Mouse (Mus musculus) lung, postnatal 0 days (tissue): ENCODE measurements at regions not wholly inside any gene's neighbourhood (a gene's known extent, or its start where the extent isn't known, plus 50 kb on each side); places are given as distances from the start of the nearest gene placed in this dataset.

ENCODE experiments used
- ATAC-seq: fragments of 200-750 bp; cut with Nextera tagmentation; 2 replicates; pipeline ENCODE4 v1.8.0; 2017; ENCODE audit warnings: moderate library complexity
- DNase-seq: peaks from one replicate; pipeline ENCODE4 v3.0.0-alpha.2; 2016; ENCODE audit warnings: low spot score
- H3K27ac ChIP-seq: fragments of 300-500 bp; sonication (generic); 2 replicates; pipeline ENCODE4 v1.5.1; 2014; ENCODE audit warnings: antibody characterized with exemption, mild to moderate bottlenecking, low read length, mixed read lengths
- H3K27me3 ChIP-seq: fragments of 300-500 bp; sonication (generic); replicated peaks from 2 replicates; pipeline ENCODE4 v1.6.1; 2014; ENCODE audit warnings: low read length, mixed read lengths; ENCODE audit not compliant: insufficient read depth
- H3K36me3 ChIP-seq: fragments of 300-500 bp; sonication (generic); 2 replicates; pipeline ENCODE4 v1.6.1; 2014; ENCODE audit warnings: low read length, mixed read lengths; ENCODE audit not compliant: insufficient read depth
- H3K4me1 ChIP-seq: fragments of 300-500 bp; sonication (generic); 2 replicates; pipeline ENCODE4 v1.6.1; 2014; ENCODE audit warnings: antibody characterized with exemption, low read depth, low read length, mixed read lengths; ENCODE audit not compliant: insufficient read depth
- H3K4me2 ChIP-seq: fragments of 300-500 bp; sonication (generic); replicated peaks from 2 replicates; pipeline ENCODE4 v1.6.1; 2014; ENCODE audit warnings: low read depth, mild to moderate bottlenecking, low read length, moderate library complexity, mixed read lengths
- H3K4me3 ChIP-seq: fragments of 300-500 bp; sonication (generic); 2 replicates; pipeline ENCODE4 v1.5.1; 2014; ENCODE audit warnings: low read depth, low read length
- H3K9ac ChIP-seq: fragments of 300-500 bp; sonication (generic); replicated peaks from 2 replicates; pipeline ENCODE4 v1.6.1; 2014; ENCODE audit warnings: low read depth, mild to moderate bottlenecking
- H3K9me3 ChIP-seq: fragments of 300-500 bp; sonication (generic); 2 replicates; pipeline ENCODE4 v1.6.1; 2016; ENCODE audit warnings: low read length, mixed read lengths
- CTCF ChIP-seq: IDR thresholded peaks from 2 replicates; pipeline ENCODE4 v1.5.1; 2016; ENCODE audit warnings: antibody characterized with exemption, mild to moderate bottlenecking
- EP300 ChIP-seq: IDR thresholded peaks from 2 replicates; pipeline ENCODE4 v1.6.1; 2016; ENCODE audit warnings: antibody characterized with exemption, mild to moderate bottlenecking, control low read depth
- WGBS: fragments of 180-500 bp; shearing (Covaris S2); extraction: QIAGEN DNeasy Blood & Tissue Kit; methylation state at CpG from one replicate; pipeline ENCODE4 v1.1.7; 2014; 5-methylcytosine and 5-hydroxymethylcytosine counted together

DNA sequence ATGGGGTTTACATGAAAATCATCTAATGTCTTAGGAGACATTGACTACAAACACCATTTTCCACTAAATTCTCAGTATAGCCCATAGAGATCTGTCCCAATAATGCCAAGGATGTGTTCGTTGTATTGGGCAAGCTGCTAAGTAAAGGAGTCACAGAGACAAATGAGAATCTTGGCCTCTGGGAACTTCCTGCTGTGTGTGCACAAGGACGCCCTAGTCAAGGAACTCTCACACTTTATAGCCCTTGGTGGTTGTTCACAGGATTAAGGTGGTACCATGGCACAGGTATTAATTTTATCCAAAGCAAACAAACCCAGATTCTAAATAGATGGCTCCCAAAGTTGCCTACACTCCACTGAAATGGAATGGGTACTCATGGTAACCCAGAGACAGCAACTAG is 76.7 kb upstream of the Spon1 start:
- WGBS: 53% methylated on average over 2 of the region's 2 CpGs
- no peak for ATAC-seq
- Histone ChIP-seq H3K4me1 (no peaks in the 10 kb centered on the region; the same call in 1 of the 2 replicates), H3K27me3 (no peaks in the 10 kb centered on the region), H3K27ac (no peak overlapping the region), H3K4me3 (no peak overlapping the region), H3K4me2 (no peak overlapping the region), H3K36me3 (no peaks in the 10 kb centered on the region), H3K9me3 (no peaks in the 10 kb centered on the region), H3K9ac (no peak overlapping the region)
- DNase-seq: no peak
- TF ChIP-seq CTCF: no peak
- no peak for TF ChIP-seq EP300

DNA sequence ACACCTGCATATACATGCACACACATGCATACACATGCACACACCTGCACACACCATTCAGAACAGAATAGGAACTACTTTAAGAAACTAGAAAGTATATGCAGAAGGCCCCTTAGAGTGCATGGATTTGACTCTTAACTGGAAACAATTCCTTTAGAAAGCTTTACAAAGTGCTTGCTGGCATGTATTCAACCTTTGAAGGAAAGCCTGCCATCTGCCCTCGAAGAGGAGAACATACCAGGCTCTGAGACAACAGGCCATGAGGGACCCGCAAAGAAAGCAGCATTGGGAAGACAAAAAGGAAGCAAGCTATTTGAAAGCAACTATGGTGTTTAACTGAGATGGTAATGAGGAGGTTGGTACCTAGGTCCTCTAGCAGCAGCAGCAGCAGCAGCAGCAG is 74.0 kb upstream of the Spon1 start:
- TF ChIP-seq EP300 (no peak), CTCF (no peak)
- Histone ChIP-seq H3K4me3 (no peak overlapping the region), H3K36me3 (no peaks in the 10 kb centered on the region), H3K4me1 (no peaks in the 10 kb centered on the region; the same call in 1 of the 2 replicates), H3K9me3 (no peaks in the 10 kb centered on the region), H3K27ac (no peak overlapping the region), H3K27me3 (no peaks in the 10 kb centered on the region), H3K4me2 (no peak overlapping the region), H3K9ac (no peak overlapping the region)
- ATAC-seq (no peak), DNase-seq (no peak)
- 56% methylated on average over 2 of the region's 2 CpGs for WGBS

DNA sequence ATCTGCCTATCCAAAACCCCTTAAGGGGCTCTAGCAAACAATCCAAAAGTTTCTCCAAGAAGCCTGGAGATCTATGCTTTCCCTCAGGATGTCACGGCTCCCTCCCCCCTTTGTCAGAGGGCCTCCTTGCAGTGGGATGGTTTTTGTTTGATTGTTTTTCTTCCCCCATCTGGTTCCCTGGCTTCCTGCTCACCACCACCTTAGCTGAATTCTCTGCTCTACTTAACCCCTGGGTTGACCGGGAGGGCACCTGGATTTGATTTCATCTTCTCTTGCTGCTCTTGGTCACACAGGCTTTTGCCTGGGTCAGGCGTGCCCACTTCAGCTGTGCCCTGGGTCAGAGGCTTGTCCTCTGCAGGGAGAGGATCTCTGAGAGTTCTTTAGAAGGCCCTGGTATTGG is 72.3 kb upstream of the Spon1 start:
- ATAC-seq: no peak
- 30% methylated on average over 3 of the region's 3 CpGs for WGBS

DNA sequence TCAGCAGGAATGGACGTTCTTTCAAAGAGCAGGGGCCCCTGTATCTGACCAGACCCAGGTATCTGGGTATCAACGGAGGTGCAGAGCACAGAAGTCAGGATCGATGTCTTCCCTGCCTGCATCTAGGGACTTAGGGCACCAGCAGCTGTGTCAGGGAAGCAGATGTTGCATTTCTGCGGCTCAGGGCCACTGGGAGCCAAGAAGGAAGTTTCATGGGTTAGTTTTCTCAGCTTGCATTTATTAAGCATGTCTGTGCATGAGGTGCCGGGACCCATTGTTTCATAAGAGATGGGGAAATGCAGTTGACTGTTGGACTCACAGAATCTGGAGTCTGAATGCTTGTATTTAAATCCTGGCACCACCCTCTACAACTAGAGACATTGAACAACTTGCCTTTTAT is 71.3 kb upstream of the Spon1 start:
- Histone ChIP-seq H3K27ac (no peak overlapping the region), H3K36me3 (no peaks in the 10 kb centered on the region), H3K4me1 (no peaks in the 10 kb centered on the region), H3K4me3 (no peak overlapping the region), H3K27me3 (no peaks in the 10 kb centered on the region), H3K9me3 (no peaks in the 10 kb centered on the region), H3K9ac (no peak overlapping the region), H3K4me2 (no peak overlapping the region)
- DNase-seq: no peak
- ATAC-seq: no peak
- WGBS: 54% methylated on average over 5 of the region's 5 CpGs
- TF ChIP-seq EP300 (no peak), CTCF (no peak)

More for the DNA sequence above, 72.3 kb upstream of the Spon1 start:
- TF ChIP-seq EP300 (no peak), CTCF (no peak)
- Histone ChIP-seq H3K4me3 (no peak overlapping the region), H3K27ac (no peak overlapping the region), H3K4me1 (no peaks in the 10 kb centered on the region; the same call in 1 of the 2 replicates), H3K4me2 (no peak overlapping the region), H3K9ac (no peak overlapping the region), H3K36me3 (no peaks in the 10 kb centered on the region), H3K9me3 (no peaks in the 10 kb centered on the region), H3K27me3 (no peaks in the 10 kb centered on the region)
- DNase-seq: no peak

DNA sequence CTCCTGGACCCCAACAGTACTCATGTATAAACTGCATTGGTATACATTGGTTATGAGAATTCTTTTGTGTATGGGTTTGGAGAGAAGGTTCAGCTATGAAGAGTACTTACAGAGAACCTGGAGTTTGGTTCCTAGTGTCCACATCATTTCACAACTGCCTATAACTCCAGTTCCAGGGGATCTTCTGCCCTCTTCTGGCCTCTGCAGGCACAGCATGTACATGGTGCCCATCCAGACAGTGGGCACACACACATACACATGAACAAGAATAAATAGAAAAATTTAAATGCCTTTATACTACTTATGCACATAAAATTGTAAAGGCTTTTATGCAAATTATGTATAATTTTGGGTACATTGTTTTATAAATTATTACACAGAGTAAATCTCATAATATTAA is 59.9 kb upstream of the Spon1 start:
- peak; percentile 7; the same call in 1 of the 2 replicates for TF ChIP-seq CTCF
- no peak for TF ChIP-seq EP300
- Histone ChIP-seq H3K4me1 (no peaks in the 10 kb centered on the region), H3K4me3 (no peak overlapping the region), H3K36me3 (no peaks in the 10 kb centered on the region), H3K9me3 (no peaks in the 10 kb centered on the region), H3K4me2 (no peak overlapping the region), H3K9ac (no peak overlapping the region), H3K27ac (no peak overlapping the region), H3K27me3 (no peaks in the 10 kb centered on the region)
- no peak for DNase-seq
- no peak for ATAC-seq

DNA sequence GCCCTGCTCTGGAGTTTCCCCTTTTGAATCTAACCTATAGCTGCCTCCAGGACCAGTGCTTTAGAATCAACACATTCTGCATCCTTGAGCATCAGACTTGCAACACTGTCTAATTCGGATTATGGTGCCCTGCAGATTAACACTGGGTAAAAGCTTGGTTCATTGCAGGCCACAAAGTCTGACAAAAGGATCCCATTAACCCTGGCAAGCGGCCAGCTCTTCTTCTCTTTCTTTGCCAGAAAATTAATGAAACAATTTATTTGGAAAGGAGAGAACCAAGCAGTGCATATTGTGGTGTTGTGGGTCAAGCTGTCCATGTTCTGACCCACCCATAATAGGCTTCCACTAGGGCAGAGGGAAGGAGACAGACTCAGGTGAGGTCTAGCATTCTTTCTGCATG is 58.2 kb upstream of the Spon1 start:
- Histone ChIP-seq H3K4me2 (no peak overlapping the region), H3K4me3 (no peak overlapping the region), H3K9ac (no peak overlapping the region), H3K36me3 (no peaks in the 10 kb centered on the region), H3K27ac (no peak overlapping the region), H3K27me3 (no peaks in the 10 kb centered on the region), H3K9me3 (no peaks in the 10 kb centered on the region), H3K4me1 (no peaks in the 10 kb centered on the region)
- ATAC-seq (no peak), DNase-seq (no peak)
- TF ChIP-seq CTCF (no peak), EP300 (no peak)
- WGBS: 60% methylated on average over 2 of the region's 2 CpGs
